Mouse (Mus musculus) olfactory bulb, adult 2 months (tissue): Measurements from ENCODE around the gene Lingo2.

Experiments used
- CTCF ChIP-seq: fragments of 200-500 bp; IDR thresholded peaks from 2 replicates; pipeline ENCODE4 v1.5.1; 2012; ENCODE audit warnings: low read depth, mild to moderate bottlenecking, low read length, moderate library complexity; ENCODE audit not compliant: insufficient read depth
- POLR2A ChIP-seq: fragments of 200-500 bp; IDR thresholded peaks from 2 replicates; pipeline ENCODE4 v1.6.1; 2012; ENCODE audit warnings: mild to moderate bottlenecking, low read depth, low read length, moderate library complexity; ENCODE audit not compliant: insufficient read depth

- no peak for TF ChIP-seq POLR2A
- TF ChIP-seq CTCF, result no peak
These were observed 688.9 kb downstream of the Lingo2 start for GRCm38 (mm10) chr4:36262436-36263169.
